Mouse (Mus musculus) embryonic fibroblast, embryonic 13.5 days (primary cell): ENCODE results near the gene Filip1. TPM values are rescaled to one million over a fixed set of nuclear protein-coding genes. Genes with fewer than 3 reads are reported as not detected.

Experiments
- H3K27ac ChIP-seq: 2 replicates; pipeline ENCODE4 v1.5.1; 2012; ENCODE audit warnings: low read length, control low read depth, inconsistent platforms; ENCODE audit not compliant: insufficient read depth
- H3K4me1 ChIP-seq: 2 replicates; pipeline ENCODE4 v1.6.1; 2011; ENCODE audit warnings: low read length; ENCODE audit not compliant: control insufficient read depth, insufficient read depth
- H3K4me3 ChIP-seq: 2 replicates; pipeline ENCODE4 v1.5.1; 2011; ENCODE audit warnings: mild to moderate bottlenecking, control low read depth, low read length; ENCODE audit not compliant: insufficient read depth
- CTCF ChIP-seq: IDR thresholded peaks from 2 replicates; pipeline ENCODE4 v1.5.1; 2011; ENCODE audit warnings: mild to moderate bottlenecking, control low read depth, low read length, moderate library complexity, borderline replicate concordance; ENCODE audit not compliant: insufficient read depth
- POLR2A ChIP-seq: IDR thresholded peaks from 2 replicates; pipeline ENCODE4 v1.6.1; 2011; ENCODE audit warnings: low read depth, mild to moderate bottlenecking, control low read depth, low read length, moderate library complexity
- polyA plus RNA-seq: library from polyadenylated mRNA; stranded (reverse); fragments of >200 nt; gene quantifications from 2 replicates; pipeline ENCODE4 v1.2.4, GENCODE M21; 2011; ENCODE audit warnings: low read depth; ENCODE audit not compliant: missing spikeins, insufficient read length

The Filip1 gene
- polyA plus RNA-seq, 1 experiment: 0.23 TPM

- H3K4me3 ChIP-seq: no peak overlapping the region
- peaks cover 2% of the 10 kb centered on the region; the same call in 1 of the 2 replicates for H3K4me1 ChIP-seq
- no peak for TF ChIP-seq POLR2A
- no peak for TF ChIP-seq CTCF
- H3K27ac ChIP-seq: no peak overlapping the region
These were observed 120.5 kb downstream of the Filip1 start for GRCm38 (mm10) chr9:79892183-79892582.

GRCm38 (mm10) chr9:79890488-79890887 lies 122.2 kb downstream of the Filip1 start:
- Histone ChIP-seq H3K4me3 (no peak overlapping the region), H3K27ac (no peak overlapping the region), H3K4me1 (peaks cover 2% of the 10 kb centered on the region; the same call in 1 of the 2 replicates)
- TF ChIP-seq POLR2A: no peak
- TF ChIP-seq CTCF: no peak

- no peak for TF ChIP-seq POLR2A
- TF ChIP-seq CTCF: no peak
- peaks cover 2% of the 10 kb centered on the region; the same call in 1 of the 2 replicates for H3K4me1 ChIP-seq
- no peak overlapping the region for H3K27ac ChIP-seq
- no peak overlapping the region for H3K4me3 ChIP-seq
These were observed 123.5 kb downstream of the Filip1 start for GRCm38 (mm10) chr9:79889132-79889531.

- Histone ChIP-seq H3K27ac (no peak overlapping the region), H3K4me1 (peaks cover 2% of the 10 kb centered on the region; the same call in 1 of the 2 replicates), H3K4me3 (no peak overlapping the region)
- no peak for TF ChIP-seq POLR2A
- no peak for TF ChIP-seq CTCF
These were observed 127.1 kb downstream of the Filip1 start for GRCm38 (mm10) chr9:79885244-79886210.

GRCm38 (mm10) chr9:79883139-79883538 lies 129.5 kb downstream of the Filip1 start:
- TF ChIP-seq POLR2A (no peak), CTCF (no peak)
- Histone ChIP-seq H3K27ac (no peak overlapping the region), H3K4me1 (no peaks in the 10 kb centered on the region), H3K4me3 (no peak overlapping the region)

- no peaks in the 10 kb centered on the region for H3K4me1 ChIP-seq
- H3K4me3 ChIP-seq: no peak overlapping the region
- H3K27ac ChIP-seq: no peak overlapping the region
- TF ChIP-seq POLR2A: no peak
These were observed 132.6 kb downstream of the Filip1 start for GRCm38 (mm10) chr9:79880031-79880430.

GRCm38 (mm10) chr9:79875522-79876131 lies 137.0 kb downstream of the Filip1 start:
- no peaks in the 10 kb centered on the region for H3K4me1 ChIP-seq

GRCm38 (mm10) chr9:79872598-79872997 lies 140.1 kb downstream of the Filip1 start:
- TF ChIP-seq CTCF (no peak), POLR2A (no peak)
- no peak overlapping the region for H3K27ac ChIP-seq
- no peak overlapping the region for H3K4me3 ChIP-seq
- no peaks in the 10 kb centered on the region for H3K4me1 ChIP-seq

More at GRCm38 (mm10) chr9:79875522-79876131, 137.0 kb downstream of the Filip1 start:
- TF ChIP-seq CTCF (no peak), POLR2A (no peak)
- H3K27ac ChIP-seq: no peak overlapping the region
- no peak overlapping the region for H3K4me3 ChIP-seq

- Histone ChIP-seq H3K27ac (no peak overlapping the region), H3K4me1 (no peaks in the 10 kb centered on the region), H3K4me3 (no peak overlapping the region)
- TF ChIP-seq CTCF (no peak), POLR2A (no peak)
These were observed 143.1 kb downstream of the Filip1 start for GRCm38 (mm10) chr9:79869512-79869911.

- Histone ChIP-seq H3K4me3 (no peak overlapping the region), H3K4me1 (no peaks in the 10 kb centered on the region), H3K27ac (no peak overlapping the region)
- no peak for TF ChIP-seq CTCF
- TF ChIP-seq POLR2A: no peak
These were observed 146.7 kb downstream of the Filip1 start for GRCm38 (mm10) chr9:79865998-79866397.
